ENCODE assay signal across 23 mouse cellular contexts in the genomic region with DNA sequence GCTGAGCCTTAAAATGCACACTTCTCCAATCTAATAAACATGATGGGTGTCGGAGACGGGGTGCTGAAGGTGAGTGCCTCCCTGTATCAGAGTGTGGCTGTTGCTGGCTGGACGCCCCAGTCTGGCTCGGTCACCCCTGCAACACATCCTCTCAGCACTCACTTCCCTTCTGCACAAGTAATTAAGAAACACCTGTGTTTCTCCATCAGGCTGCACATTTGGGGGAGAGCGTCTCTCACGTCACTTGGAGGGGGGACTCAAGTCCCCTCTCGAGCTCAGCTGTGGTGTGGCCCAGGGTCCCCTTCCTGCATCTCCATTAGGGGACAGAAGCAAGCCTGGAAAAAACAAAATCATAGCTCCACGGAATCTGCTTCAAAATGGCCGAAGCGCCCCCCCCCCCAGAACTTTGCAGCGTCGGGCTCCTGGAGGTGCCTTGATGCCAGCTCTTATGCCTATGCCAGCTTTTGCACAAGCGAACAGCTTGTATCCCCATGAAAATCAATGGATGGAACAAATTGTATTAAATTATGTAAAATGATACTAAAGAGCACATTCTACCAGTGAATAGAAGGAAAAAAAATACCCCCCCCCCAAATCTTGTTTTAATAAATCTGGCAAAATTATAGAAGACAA.
DNase-seq lines count a peak whose midpoint lies in the region; ATAC-seq lines count a peak whose summit lies in the region.
"Had no signal": no experiment of that assay in that cellular context is flagged by ENCODE, and none has a peak within 500 bp of the region (broad histone marks: within the 10 kb centered on the region; RNA-seq: fewer than 3 reads in every experiment).

No protein-coding gene starts in this region.

- H3K9ac ChIP-seq in hindbrain, embryonic 13.5 days = no peak overlapping the region
- no peak overlapping the region for H3K9ac ChIP-seq in hindbrain, embryonic 11.5 days (ENCODE audit: low read depth, low read length)
- H3K9ac ChIP-seq in neural tube, embryonic 14.5 days (replicated peaks; ENCODE audit: low read depth, low read length) = no peak overlapping the region
- H3K9ac ChIP-seq: heart, embryonic 13.5 days; intestine, embryonic 15.5 days; neural tube, embryonic 12.5 days had no signal

- 83% methylated on average over 13 of the region's 13 CpGs for WGBS in hindbrain, embryonic 13.5 days
- 88% methylated on average over 13 of the region's 13 CpGs for WGBS in hindbrain, embryonic 11.5 days
- WGBS in neural tube, embryonic 14.5 days = 67% methylated on average over 13 of the region's 13 CpGs

- H3K4me2 ChIP-seq in hindbrain, embryonic 13.5 days = no peak overlapping the region
- H3K4me2 ChIP-seq in hindbrain, embryonic 11.5 days (replicated peaks; ENCODE audit: low read depth, low read length) = no peak overlapping the region
- no peak overlapping the region for H3K4me2 ChIP-seq in neural tube, embryonic 14.5 days (ENCODE audit: low read depth, low read length)
- H3K4me2 ChIP-seq: heart, embryonic 13.5 days; intestine, embryonic 15.5 days; liver, embryonic 11.5 days; neural tube, embryonic 12.5 days had no signal

- peaks cover 21% of the 10 kb centered on the region for H3K4me1 ChIP-seq in hindbrain, embryonic 13.5 days (replicated peaks)
- H3K4me1 ChIP-seq in hindbrain, embryonic 11.5 days (replicated peaks; ENCODE audit: control insufficient read depth, insufficient read depth, low read length) = no peaks in the 10 kb centered on the region
- H3K4me1 ChIP-seq in neural tube, embryonic 14.5 days (ENCODE audit: control insufficient read depth, insufficient read depth, low read length) = no peaks in the 10 kb centered on the region
- H3K4me1 ChIP-seq: intestine, embryonic 15.5 days; megakaryocyte, embryonic 14.5 days; neural tube, embryonic 12.5 days had no signal

- no peaks in the 10 kb centered on the region for H3K27me3 ChIP-seq in hindbrain, embryonic 13.5 days
- no peaks in the 10 kb centered on the region for H3K27me3 ChIP-seq in hindbrain, embryonic 11.5 days (ENCODE audit: control insufficient read depth, insufficient read depth, low read length)
- H3K27me3 ChIP-seq in neural tube, embryonic 14.5 days (ENCODE audit: control insufficient read depth, insufficient read depth, low read length) = no peaks in the 10 kb centered on the region
- H3K27me3 ChIP-seq: intestine, embryonic 15.5 days; megakaryocyte, embryonic 14.5 days; neural tube, embryonic 12.5 days; Patski had no signal

- DNase-seq in cerebellum, adult 8-10 months = peak; percentile 41
- no peak for DNase-seq in hindbrain, embryonic 11.5 days (ENCODE audit: low spot score)
- no peak for DNase-seq in neural tube, embryonic 10.5 days (ENCODE audit: extremely low spot score, low spot score)
- no peak for DNase-seq in right cerebral cortex, postnatal 4 days
- no peak for DNase-seq in lung, postnatal 10 days
- DNase-seq: adrenal gland, adult 8-10 months; heart, adult 18-20 months; kidney, adult 9 months; kidney, postnatal 25 days; lung, adult 18-20 months; thymus, postnatal 25 days had no signal

- no peak for ATAC-seq in cerebellum, adult (ENCODE audit: insufficient number of reproducible peaks, low FRiP score, low TSS enrichment)
- ATAC-seq in hindbrain, embryonic 13.5 days (ENCODE audit: low FRiP score) = no peak
- ATAC-seq in hindbrain, embryonic 11.5 days (ENCODE audit: low FRiP score) = no peak
- no peak for ATAC-seq in neural tube, embryonic 14.5 days (ENCODE audit: low read depth)
- ATAC-seq: CD4-positive, CD25-positive, alpha-beta regulatory T cell, adult 4 months; intestine, embryonic 15.5 days had no signal

- H3K27ac ChIP-seq in hindbrain, embryonic 13.5 days = peak overlapping the region; percentile 35
- H3K27ac ChIP-seq in hindbrain, embryonic 11.5 days (ENCODE audit: low read depth, low read length) = no peak overlapping the region
- peak overlapping the region; percentile 23; the same call in 1 of the 2 replicates for H3K27ac ChIP-seq in neural tube, embryonic 14.5 days (ENCODE audit: low read depth, low read length)
- H3K27ac ChIP-seq: embryonic facial prominence, embryonic 10.5 days; heart, embryonic 13.5 days; intestine, embryonic 15.5 days; left cerebral cortex, adult 2 months; neural tube, embryonic 12.5 days had no signal

- H3K9me3 ChIP-seq in hindbrain, embryonic 13.5 days = no peaks in the 10 kb centered on the region
- H3K9me3 ChIP-seq in hindbrain, embryonic 11.5 days (ENCODE audit: control insufficient read depth, low read length) = no peaks in the 10 kb centered on the region
- no peaks in the 10 kb centered on the region for H3K9me3 ChIP-seq in neural tube, embryonic 14.5 days (ENCODE audit: control insufficient read depth, low read length)
- H3K9me3 ChIP-seq: embryonic facial prominence, embryonic 10.5 days; heart, embryonic 13.5 days; intestine, embryonic 15.5 days; neural tube, embryonic 12.5 days had no signal

- no peaks in the 10 kb centered on the region for H3K36me3 ChIP-seq in hindbrain, embryonic 13.5 days
- no peaks in the 10 kb centered on the region for H3K36me3 ChIP-seq in hindbrain, embryonic 11.5 days (ENCODE audit: control insufficient read depth, insufficient read depth, low read length)
- no peaks in the 10 kb centered on the region for H3K36me3 ChIP-seq in neural tube, embryonic 14.5 days (ENCODE audit: control insufficient read depth, insufficient read depth, low read length)
- H3K36me3 ChIP-seq: embryonic facial prominence, embryonic 10.5 days; heart, embryonic 13.5 days; intestine, embryonic 15.5 days; neural tube, embryonic 12.5 days had no signal

- H3K4me3 ChIP-seq in hindbrain, embryonic 13.5 days = no peak overlapping the region
- H3K4me3 ChIP-seq in hindbrain, embryonic 11.5 days (ENCODE audit: low read depth, low read length) = no peak overlapping the region
- H3K4me3 ChIP-seq in neural tube, embryonic 14.5 days (ENCODE audit: low read depth, low read length) = no peak overlapping the region
- H3K4me3 ChIP-seq: embryonic facial prominence, embryonic 10.5 days; heart, embryonic 13.5 days; intestine, embryonic 15.5 days; left cerebral cortex, adult 2 months; neural tube, embryonic 12.5 days had no signal
